Mouse (Mus musculus) small intestine, adult 2 months (tissue): ENCODE measurements at regions not wholly inside any gene's neighbourhood (a gene's known extent, or its start where the extent isn't known, plus 50 kb on each side); places are given as distances from the start of the nearest gene placed in this dataset.

Experiments
- H3K27ac ChIP-seq: fragments of 200-500 bp; 2 replicates; pipeline ENCODE4 v1.5.1; 2012; ENCODE audit warnings: low read depth, low read length, control low read depth, inconsistent platforms; ENCODE audit not compliant: insufficient read depth
- H3K27me3 ChIP-seq: fragments of 200-500 bp; 2 replicates; pipeline ENCODE4 v1.6.1; 2012; ENCODE audit warnings: mild to moderate bottlenecking, moderate library complexity, low read length, inconsistent platforms; ENCODE audit not compliant: control insufficient read depth, insufficient read depth
- H3K36me3 ChIP-seq: fragments of 200-500 bp; 2 replicates; pipeline ENCODE4 v1.6.1; 2012; ENCODE audit warnings: mild to moderate bottlenecking, low read length, control low read depth, inconsistent platforms; ENCODE audit not compliant: control insufficient read depth, insufficient read depth
- H3K4me1 ChIP-seq: fragments of 200-500 bp; 2 replicates; pipeline ENCODE4 v1.6.1; 2012; ENCODE audit warnings: low read length, inconsistent platforms, mixed read lengths; ENCODE audit not compliant: control insufficient read depth, insufficient read depth, insufficient read length
- H3K4me3 ChIP-seq: fragments of 200-500 bp; 2 replicates; pipeline ENCODE4 v1.5.1; 2012; ENCODE audit warnings: low read depth, mild to moderate bottlenecking, control low read depth, inconsistent platforms, low read length, moderate library complexity
- CTCF ChIP-seq: fragments of 200-500 bp; IDR thresholded peaks from 2 replicates; pipeline ENCODE4 v1.5.1; 2012; ENCODE audit warnings: low read depth, mild to moderate bottlenecking, control low read depth, inconsistent platforms, low read length, moderate library complexity, mixed read lengths; ENCODE audit not compliant: insufficient replicate concordance, insufficient read length; ENCODE audit errors: extremely low read depth
- POLR2A ChIP-seq: fragments of 200-500 bp; IDR thresholded peaks from 2 replicates; pipeline ENCODE4 v1.6.1; 2012; ENCODE audit warnings: low read depth, mild to moderate bottlenecking, control low read depth, inconsistent platforms, low read length, moderate library complexity
- WGBS: fragments of 180-500 bp; shearing (Covaris S2); methylation state at CpG from one replicate; pipeline ENCODE4 v1.1.7; 2018; 5-methylcytosine and 5-hydroxymethylcytosine counted together

- TF ChIP-seq CTCF (no peak), POLR2A (no peak)
- WGBS, result 42% methylated on average over 3 of the region's 3 CpGs
- Histone ChIP-seq H3K36me3 (no peaks in the 10 kb centered on the region), H3K4me3 (no peak overlapping the region), H3K27ac (no peak overlapping the region), H3K4me1 (no peaks in the 10 kb centered on the region), H3K27me3 (no peaks in the 10 kb centered on the region)
Measured at GRCm38 (mm10) chr12:13076699-13077287, 135.1 kb upstream of the Mycn start.

- Histone ChIP-seq H3K4me3 (no peak overlapping the region), H3K4me1 (no peaks in the 10 kb centered on the region), H3K36me3 (no peaks in the 10 kb centered on the region), H3K27ac (no peak overlapping the region), H3K27me3 (no peaks in the 10 kb centered on the region)
- 58% methylated on average over 4 of the region's 4 CpGs for WGBS
- TF ChIP-seq CTCF, result no peak
- no peak for TF ChIP-seq POLR2A
Measured at GRCm38 (mm10) chr12:13073126-13073886, 131.6 kb upstream of the Mycn start.

DNA sequence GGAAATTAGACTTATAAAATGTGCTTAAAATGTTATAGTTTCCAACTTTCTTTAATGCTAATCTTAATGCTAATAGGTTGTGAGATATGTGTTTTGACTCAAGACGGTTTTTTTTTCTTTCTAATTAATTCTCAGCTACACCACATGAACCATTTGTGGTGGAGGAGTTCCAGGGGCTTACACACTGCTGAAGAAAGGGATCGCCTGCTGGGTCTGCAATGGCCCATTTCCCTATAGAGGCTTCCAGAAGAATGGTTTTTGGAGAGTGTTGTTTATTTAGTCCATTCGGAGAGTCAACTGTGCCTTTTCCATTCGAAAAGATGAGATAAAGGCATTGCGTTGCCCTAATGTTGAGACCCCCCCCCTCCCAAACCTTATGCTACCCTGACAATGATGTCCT lies 125.6 kb upstream of the Mycn start:
- Histone ChIP-seq H3K36me3 (no peaks in the 10 kb centered on the region), H3K27ac (no peak overlapping the region), H3K4me3 (no peak overlapping the region), H3K4me1 (no peaks in the 10 kb centered on the region), H3K27me3 (no peaks in the 10 kb centered on the region)
- WGBS, result 82% methylated on average over 5 of the region's 5 CpGs
- TF ChIP-seq CTCF (no peak), POLR2A (no peak)

- Histone ChIP-seq H3K27me3 (no peaks in the 10 kb centered on the region), H3K27ac (no peak overlapping the region), H3K4me3 (no peak overlapping the region), H3K4me1 (no peaks in the 10 kb centered on the region), H3K36me3 (no peaks in the 10 kb centered on the region)
- TF ChIP-seq POLR2A (no peak), CTCF (no peak)
- 64% methylated on average over 6 of the region's 6 CpGs for WGBS
Measured at GRCm38 (mm10) chr12:13066604-13067181, 125.0 kb upstream of the Mycn start.

- Histone ChIP-seq H3K4me1 (no peaks in the 10 kb centered on the region), H3K27ac (no peak overlapping the region), H3K27me3 (no peaks in the 10 kb centered on the region), H3K36me3 (no peaks in the 10 kb centered on the region), H3K4me3 (no peak overlapping the region)
- 69% methylated on average over 3 of the region's 3 CpGs for WGBS
- TF ChIP-seq POLR2A, result no peak
- no peak for TF ChIP-seq CTCF
Measured at GRCm38 (mm10) chr12:13059473-13059872, 117.8 kb upstream of the Mycn start.

DNA sequence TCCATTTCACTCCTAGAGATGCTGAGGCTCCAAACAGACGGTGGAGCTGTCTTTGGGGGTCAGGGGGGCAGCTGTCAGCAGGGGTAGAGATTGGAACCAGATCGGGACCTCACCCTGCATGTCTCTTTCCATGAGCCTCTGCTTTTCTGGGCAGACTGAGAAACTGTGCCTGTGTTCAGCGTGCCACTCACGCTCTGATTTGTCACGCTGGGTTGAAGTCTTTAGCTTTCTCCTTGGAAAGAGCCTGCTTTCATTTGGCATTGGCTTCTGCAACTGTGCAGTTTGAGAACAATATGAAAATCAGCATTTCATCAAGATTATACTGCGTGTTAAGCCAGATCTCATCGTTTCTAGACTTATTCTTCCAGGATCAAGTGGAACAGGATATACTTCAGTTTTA lies 114.5 kb upstream of the Mycn start:
- Histone ChIP-seq H3K36me3 (no peaks in the 10 kb centered on the region), H3K27me3 (no peaks in the 10 kb centered on the region), H3K4me1 (no peaks in the 10 kb centered on the region), H3K4me3 (no peak overlapping the region), H3K27ac (no peak overlapping the region)
- 66% methylated on average over 7 of the region's 7 CpGs for WGBS
- TF ChIP-seq CTCF, result no peak
- TF ChIP-seq POLR2A, result no peak

- Histone ChIP-seq H3K4me1 (no peaks in the 10 kb centered on the region), H3K27ac (no peak overlapping the region), H3K36me3 (no peaks in the 10 kb centered on the region), H3K4me3 (no peak overlapping the region), H3K27me3 (no peaks in the 10 kb centered on the region)
- 50% methylated on average over 3 of the region's 3 CpGs for WGBS
- TF ChIP-seq CTCF (no peak), POLR2A (no peak)
Measured at GRCm38 (mm10) chr12:13054611-13055010, 112.9 kb upstream of the Mycn start.
